Mouse (Mus musculus) thymus, postnatal 10 days (tissue): ENCODE results near the gene Nr1d1.

Experiments
- DNase-seq, 2 experiments: peaks; one replicate each; pipeline ENCODE4 v3.0.0; 2021; ENCODE audit warnings: low spot score in 2 of 2

Nr1d1 gene

DNA sequence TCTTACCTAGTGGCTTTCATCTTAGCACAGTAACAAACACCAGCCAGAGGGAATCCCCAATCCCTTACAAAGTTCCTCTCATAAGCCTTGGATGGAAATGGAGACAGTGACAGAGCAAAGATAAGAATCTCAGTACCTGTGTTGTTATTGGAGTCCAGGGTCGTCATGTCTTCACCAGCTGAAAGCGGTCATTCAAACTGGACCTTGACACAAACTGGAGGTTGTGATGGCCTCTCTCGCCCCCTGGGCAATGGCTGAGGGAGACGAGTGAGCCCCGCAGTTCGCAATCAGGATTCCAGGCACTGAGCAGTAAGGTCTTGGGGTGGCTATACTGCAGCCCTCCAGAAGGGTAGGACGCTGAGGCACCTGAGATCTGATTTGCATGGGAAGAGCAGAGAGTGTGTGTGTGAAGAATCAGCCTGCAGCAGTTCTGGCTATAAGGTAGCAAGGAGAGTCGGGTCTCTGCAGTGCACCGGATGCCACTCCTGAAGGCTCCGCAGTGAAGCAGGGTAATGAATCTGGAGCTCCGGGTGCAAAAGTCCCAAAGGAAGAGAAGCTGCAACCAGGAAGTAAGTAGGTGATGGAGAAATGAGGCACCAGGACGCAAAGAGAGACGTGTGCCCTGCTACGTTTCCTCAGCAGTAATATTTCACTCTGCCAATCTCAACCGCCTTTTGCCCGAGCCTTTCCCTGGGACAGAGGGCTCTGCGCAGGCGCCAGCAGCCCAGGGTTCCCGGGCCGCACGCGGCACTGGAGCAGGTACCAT is at the start of gene Nr1d1:
Gene Nr1d1 (minus strand): TSS at position 752 of the 766 bp plus-strand sequence.
- DNase-seq: no peak

DNA sequence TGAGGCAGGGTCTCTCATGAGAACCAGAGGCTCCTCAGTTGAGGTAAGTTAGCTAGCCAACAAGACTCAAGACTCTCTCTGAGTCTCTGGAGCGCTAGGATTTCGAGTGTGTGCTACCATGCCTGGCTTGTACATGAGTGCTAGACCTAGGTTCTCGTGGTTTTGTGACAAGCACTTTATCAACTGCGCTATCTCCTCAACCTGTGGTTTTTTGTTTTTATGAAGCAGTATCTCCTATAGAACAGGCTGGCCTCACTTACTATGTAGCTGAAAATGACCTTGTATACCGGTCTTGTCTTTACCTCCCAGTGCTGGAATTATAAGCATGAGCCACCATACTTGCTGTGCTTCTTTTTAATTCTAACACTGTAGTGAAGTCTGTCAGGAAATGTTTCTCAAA is 45.8 kb upstream of the Nr1d1 start:
- DNase-seq: no peak

DNA sequence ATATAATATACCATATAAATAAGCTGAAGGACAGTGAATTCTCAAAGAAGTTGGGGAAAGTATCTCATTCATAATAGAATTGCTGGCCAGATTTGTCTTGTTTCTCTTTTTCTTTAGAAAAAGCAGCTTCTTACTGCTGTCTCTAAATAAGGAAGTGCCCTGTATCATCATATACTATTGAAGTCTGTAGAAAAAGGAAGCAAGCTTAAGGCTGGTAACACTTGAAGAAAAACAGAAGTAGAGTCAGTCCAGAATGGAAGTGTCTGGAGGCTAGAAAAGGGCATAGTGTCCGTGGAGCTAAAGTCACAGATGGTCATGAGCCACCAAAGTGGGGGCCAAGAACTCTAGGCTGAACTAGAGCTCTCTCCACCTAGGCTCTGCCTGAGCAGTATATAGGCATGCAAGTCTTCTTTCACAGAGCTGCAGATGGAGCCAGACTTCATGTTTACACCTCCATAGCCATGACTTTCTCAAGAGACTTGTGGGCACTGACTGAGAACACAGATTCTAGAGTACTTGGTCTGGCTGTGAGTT is 41.6 kb upstream of the Nr1d1 start:
- DNase-seq: no peak

DNA sequence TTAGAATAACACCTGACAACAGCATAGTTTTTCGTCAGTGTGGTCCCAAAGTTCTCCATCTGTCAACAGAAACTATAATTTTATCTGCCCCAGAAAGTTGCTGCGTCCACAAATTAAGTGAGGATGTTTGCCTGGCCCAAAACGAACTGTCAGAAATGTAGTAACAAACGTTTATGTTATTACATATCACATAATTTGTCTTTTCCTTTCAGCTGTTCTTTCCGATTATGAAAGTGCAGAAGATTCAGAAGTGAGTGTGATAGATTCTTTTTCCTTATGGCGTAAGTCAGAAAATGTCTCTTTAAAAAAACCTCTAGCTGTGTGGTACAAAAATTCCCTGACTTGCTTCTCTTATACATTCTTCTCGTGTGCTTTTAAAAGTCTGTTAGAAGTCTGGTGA is 35.6 kb upstream of the Nr1d1 start:
- no peak for DNase-seq

DNA sequence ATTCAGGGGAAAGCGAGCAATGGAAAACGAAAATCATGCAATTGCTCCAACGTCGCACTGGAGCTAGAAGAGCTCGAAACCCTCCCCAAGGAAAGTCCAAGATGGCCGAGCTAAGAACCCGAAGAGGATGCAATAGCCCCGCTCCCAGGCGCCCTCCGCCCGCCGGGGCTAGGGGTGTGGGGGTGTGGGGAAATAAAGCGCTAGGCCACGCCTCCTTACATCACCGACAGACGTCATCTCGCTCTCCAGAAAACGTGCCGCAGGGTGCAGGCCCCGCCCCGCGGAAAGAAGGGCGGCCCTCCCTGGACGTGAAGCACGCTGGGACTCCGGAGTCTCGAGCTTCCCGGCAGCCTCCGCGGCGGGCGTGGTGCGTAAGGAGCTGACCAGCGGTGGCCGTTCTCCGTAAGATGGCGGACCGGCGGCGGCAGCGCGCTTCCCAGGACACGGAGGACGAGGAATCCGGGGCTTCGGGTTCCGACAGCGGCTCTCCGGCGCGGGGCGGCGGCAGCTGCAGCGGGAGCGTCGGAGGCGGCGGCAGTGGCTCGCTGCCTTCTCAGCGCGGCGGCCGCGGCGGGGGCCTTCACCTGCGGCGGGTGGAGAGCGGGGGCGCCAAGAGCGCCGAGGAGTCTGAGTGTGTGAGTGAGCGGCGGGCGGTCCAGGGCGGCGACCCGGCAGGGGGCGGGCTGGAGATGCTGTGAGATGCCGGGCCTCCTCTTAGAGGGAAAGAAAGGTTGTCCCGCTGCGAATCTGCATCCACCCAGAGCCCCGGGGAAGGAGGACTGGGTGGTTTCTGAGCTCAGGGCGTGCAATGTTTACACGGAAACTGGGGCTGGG is 34.5 kb upstream of the Nr1d1 start:
- peak; percentile 97 to 98 for DNase-seq

DNA sequence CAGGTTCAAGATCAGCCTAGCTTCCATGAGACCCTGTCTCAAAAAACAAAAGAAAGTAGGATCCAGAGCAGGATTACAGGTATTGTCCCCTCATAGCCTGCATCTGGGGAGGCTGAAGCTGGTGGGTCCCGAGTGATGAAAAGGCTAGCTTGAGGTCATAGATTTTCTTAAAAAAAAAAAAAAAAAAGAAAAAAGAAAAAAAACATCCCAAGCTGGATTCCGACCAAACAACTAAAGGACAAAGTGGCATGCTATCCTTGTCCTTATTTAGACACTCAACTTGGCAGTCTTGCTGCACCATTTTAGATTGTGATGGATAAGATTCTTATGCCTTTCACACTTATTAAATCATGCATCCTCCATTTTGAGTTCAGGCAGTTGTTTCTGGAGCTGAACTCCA is 33.3 kb upstream of the Nr1d1 start:
- no peak for DNase-seq

DNA sequence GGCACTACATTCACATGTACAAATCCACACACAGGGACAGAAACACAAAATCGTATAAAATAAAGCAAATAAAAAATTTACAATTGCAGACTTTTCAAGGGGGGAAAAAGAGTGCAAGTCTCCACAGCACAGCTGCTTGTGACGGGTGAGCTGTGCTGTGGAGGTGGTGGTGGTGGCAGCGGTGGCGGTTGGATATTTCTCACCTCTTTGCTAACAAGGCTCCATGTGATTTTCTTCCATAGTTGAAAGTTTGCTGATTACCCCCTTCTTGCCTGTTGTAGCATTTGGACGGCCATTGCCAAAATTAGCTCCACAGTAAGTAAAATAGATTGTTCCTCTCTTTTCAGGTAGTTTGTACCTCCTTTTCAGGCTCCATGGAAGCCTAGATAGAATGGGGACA is 29.5 kb upstream of the Nr1d1 start, which contains the start of gene Casc3:
Gene Casc3 (plus strand): TSS at position 301 of the 400 bp plus-strand sequence.
- no peak for DNase-seq

DNA sequence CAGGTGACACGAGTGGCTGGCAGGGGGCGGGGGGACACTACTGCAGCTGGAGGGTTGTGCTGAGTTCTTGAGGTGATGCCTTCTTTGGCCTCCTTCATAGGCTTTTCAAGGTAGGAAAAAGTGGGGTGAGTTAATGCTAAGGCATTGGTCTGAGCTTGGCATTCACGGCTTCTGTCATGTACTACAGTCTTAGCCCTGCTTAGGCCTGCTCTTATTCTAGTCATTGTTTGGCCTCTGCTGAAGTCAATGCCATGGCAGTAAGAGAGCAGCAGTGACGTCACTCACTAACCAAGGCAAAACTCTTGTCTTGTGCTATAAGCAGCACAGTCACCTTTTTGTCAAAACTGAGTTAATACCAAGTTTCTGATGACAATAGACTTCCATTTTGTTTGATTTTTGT is 22.8 kb upstream of the Nr1d1 start:
- no peak for DNase-seq

DNA sequence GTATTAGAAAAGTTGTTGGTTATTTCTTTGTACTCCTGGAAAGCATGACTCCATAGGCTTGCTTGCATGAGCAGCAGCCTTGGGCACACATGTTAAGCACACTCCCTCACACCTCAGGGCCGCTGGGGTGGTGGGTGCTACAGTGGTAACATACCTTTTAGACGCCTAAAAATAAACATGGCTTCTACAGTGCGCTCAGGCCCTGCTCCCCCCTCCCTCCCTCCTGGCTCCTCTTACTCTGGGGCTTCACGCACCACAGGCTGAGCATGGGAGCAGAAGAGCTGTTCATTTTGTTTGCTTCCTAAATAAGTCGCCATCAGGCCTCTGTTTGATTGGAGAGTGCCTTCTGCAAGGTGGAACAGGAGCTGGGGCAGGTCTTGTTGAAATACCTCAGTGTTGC is 22.2 kb upstream of the Nr1d1 start:
- no peak for DNase-seq

DNA sequence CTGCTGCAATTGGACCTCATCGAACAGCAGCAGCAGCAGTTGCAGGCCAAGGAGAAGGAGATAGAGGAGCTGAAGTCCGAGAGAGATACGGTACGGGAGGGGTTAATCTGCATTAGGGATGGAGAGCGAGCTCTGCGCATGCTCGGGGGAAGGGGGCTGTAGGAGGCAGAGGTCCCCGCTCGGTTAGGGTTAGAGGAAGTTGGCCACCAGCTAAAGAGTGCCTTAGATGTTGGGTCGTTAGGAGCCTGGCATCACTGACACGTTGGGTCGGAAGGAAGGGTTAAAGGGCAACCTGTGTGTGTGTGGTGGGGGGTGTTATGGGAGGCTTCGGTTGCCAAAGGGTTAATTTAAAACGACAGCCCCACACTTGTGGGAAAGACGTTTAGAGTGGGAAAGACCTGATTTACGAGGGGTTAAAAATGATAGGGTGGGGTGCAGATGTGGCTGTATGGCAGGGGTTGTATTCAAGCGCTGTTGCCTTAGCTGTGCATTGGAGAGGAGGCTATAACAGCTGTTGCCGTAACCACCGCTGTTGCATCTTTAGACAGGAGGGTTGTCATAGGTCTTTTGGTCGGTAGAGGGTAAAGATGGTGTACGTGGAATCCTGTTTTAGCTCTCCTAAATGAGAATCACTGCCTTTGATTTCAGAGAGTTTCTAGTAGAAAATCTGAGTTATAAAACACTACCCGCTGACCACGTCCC is 21.5 kb upstream of the Nr1d1 start:
- peak; percentile 60 to 68 for DNase-seq

DNA sequence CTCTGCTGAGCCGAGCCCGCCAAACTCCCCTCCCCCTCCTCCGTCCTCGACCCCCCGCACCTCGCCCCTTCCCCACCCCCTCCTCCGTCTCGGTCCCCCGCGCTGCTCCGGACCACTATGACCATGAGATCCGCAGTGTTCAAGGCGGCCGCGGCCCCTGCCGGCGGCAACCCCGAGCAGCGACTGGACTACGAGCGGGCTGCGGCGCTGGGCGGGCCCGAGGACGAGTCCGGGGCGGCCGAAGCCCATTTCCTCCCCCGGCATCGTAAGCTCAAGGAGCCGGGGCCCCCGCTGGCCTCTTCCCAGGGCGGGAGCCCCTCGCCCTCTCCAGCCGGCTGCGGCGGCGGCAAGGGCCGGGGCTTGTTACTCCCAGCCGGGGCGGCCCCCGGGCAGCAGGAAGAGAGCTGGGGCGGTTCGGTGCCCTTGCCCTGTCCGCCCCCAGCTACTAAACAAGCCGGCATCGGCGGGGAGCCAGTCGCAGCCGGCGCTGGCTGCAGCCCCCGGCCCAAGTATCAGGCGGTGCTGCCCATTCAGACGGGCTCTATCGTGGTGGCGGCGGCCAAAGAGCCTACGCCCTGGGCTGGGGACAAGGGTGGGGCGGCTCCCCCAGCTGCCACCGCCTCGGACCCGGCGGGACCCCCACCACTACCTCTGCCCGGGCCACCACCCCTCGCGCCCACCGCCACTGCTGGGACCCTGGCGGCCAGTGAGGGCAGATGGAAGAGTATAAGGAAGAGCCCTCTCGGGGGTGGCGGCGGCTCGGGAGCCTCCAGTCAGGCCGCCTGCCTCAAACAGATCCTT is 20.8 kb upstream of the Nr1d1 start:
- peak; percentile 36 to 58 for DNase-seq

DNA sequence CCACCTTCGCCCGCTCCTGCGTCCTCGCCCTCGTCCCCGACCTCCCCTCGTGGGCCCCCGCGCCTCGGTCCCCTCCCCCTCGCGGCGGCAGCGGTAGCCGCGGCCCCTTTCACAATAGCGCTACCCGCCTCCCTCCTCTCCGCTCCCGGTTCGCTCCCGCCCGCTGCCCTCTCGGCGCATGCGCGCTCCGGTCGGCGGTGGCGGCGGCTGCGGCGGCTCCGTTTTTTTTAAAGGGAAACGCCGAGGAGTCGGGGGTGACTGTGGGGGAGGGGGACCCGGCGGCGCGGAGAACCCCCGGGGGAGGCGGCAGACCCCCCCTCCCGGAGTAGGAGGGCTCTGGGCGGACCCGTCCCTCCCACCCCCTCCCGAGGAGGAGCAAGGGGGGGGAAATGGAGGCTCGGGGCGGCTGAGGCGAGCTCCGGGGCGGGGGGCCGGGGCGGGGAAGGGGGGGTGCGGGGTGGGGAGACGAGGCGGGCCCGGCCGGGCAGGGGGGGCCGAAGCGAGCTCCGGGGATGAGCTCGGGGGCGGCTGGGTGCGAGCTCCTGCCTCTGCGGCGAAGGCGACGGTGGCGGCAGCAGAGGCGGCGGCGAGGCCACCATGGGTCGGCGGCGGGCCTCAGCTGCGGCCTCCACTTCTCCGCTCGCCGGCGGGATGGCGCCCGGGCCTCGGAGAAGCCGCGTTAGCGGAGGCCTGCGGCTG is 20.0 kb upstream of the Nr1d1 start, which contains the start of gene Msl1:
Gene Msl1 (plus strand): TSS at position 502 of the 699 bp plus-strand sequence.
- DNase-seq: peak; percentile 86 to 87

DNA sequence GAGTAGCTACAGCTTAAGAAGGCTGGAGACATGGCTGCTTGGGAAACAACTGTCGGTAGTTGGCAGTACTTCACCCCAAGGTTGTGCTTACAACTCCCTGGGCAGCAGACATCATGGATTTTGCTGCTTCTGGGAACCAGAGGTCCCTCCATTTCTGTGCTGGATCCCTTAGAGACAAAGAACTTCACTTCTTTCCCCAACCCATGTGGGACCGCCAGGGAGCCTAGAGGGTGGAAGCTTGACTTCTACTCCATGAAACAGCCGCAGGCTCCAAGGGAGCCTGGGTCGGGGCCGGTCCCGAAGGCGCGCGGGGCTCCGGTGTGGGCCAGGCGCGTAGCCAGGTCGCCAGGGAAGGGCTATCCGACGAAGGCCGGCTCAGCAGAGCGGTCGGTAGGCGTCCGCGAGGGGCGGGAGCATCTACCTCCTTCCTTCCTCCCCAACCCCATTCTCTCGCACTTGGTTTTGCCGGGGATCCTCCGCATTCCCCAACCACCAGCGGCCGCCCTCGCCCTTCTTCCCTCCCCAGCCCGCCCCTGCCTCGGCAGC is 19.4 kb upstream of the Nr1d1 start:
- DNase-seq: peak in 1 of 2 experiments; percentile 35

DNA sequence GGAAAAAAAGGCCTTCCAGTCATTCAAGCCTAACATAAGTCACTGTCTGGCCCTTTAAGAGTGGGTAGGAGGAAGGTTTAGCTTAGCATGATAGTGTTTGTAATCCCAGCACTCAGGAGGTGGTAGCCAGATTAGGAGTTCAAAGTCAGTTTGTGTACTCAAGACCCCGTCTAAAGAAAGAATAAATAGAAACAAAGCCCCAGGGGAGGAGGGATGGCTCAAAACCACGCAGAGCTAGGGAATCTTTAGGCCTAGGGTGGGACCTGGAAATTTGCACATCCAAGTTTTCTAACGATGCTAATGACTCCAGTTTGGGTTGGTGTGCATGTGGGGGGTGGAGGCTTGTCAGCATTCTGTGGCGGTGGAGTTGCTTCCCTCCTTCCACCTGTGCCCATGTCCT is 16.9 kb upstream of the Nr1d1 start:
- DNase-seq: no peak

DNA sequence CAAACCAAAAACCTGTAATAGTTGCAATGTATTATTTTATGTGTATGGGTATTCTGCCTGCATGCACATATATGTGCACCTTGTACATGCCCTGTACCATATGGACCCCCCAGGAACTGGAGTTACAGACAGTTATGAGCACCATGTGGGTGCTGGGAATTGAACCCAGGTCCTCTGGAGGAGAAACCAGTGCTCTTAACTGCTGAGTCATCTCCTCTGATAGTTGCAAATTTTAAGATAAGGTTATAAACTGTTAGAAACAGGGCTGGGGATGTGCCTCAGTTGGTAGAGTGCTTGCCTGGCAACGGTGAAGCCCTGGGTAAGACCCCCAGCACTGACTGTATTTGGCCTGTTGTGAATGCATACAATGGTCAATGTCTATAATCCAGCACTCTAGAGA is 16.3 kb upstream of the Nr1d1 start:
- no peak for DNase-seq

DNA sequence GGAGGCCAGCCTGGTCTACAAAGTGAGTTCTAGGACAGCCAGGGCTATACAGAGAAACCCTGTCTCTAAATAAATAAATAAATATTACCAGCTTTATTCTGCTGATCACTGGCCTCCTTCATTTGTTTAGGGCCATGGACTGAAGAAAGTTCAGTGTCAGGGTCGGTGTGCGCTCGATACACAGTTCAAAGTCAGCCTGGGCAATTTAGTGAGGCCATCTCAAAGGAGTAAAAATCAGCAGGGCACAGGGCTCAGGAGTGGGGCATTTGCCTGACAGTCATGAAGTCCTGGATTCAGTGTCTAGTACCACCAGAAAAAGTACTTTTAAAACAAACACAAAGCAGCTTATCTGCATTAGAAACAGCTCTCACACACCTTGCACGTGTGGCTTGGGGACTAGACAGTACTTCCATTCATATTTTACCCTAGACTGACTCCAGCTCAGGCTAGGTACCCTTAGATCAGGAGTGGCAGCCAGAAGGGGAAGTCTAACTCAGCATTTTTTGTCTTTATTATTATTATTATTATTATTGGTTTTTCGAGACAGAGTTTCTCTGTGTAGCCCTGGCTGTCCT is 15.6 kb upstream of the Nr1d1 start:
- no peak for DNase-seq

DNA sequence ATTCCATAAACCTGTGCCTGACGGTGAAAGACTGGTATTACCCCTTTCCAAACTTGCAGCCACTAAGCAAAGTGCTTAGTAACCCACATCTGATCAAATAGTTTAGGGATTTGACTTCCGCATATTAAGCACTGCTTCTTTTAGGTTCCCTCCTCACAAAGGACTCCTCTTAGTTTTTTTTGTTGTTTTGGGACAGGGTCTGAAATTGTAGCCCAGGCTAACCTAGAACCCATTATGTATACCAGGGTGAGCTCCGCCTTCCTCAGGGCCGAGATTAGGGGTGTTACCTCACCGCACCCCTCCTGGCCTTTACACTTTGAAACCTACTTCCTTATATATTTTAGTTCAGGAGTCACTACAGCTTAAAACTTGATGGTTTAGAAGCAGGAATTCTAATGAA is 14.7 kb upstream of the Nr1d1 start:
- DNase-seq: no peak

DNA sequence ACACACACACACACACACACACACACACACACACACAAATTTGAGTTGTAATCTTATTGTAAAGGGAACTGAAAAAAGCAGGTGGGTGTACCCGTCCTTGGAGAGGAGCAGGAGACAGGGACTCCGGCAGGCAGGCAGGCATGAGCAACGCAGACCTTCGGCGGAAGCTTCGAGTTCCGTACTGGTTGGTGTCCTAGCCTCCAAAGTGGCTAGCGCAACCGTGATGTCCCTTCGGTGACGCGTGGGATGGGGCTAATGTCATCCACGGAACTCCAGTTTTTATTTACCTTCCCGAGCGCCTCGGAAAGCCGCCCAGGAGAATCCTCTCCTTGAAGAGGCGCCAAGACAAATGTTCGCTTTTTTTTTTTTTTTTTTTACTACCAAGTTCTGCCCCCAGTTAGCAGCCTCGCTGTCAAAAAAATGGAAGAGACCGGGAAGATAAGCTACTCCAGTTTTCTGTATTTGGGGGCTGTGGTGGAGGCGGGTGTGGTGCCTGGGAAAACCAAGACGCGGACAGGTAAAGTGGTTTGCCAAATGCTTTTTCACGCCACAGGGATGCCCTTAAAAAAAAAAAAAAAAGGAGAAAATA is 14.2 kb upstream of the Nr1d1 start:
- no peak for DNase-seq

DNA sequence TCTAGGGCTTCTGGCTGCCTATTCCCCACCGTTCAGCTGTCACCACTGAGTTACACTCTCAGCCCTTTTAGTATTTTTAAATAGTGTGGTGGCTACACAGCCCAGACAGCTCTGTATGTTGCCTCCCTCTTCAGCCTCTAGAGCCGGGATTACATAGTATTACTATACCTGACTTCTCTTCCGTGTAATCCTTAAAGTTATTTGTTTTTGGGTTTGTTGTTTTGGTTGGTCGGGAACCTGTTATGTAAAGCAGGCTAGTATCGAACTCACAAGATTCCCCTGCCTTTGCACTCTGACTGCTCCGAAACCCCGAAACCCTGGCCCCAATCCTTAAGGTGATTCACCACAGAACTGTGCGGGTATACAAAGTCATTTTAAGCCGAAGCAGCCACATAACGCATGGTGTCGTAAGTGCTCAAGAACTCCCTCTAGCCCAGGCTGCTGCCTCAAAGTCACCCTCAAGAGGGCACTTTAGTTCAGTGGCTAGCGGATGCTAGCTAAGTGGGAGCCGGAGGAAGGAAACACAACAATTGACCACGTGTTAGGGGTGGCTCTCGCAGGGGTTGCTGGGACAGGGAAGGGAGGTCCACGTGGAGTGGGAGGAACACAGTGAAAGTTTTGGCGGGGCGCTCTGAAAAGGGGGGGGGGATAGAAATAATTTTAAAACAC is 13.6 kb upstream of the Nr1d1 start:
- DNase-seq: peak; percentile 83 to 85
